Mouse (Mus musculus): ENCODE results near the gene Prap1.

GRCm38 (mm10) chr7:140063092-140063491, 30.1 kb upstream of the Prap1 start:
- TF ChIP-seq CTCF (IDR thresholded peaks at IDR 0.05; ENCODE audit: control insufficient read depth, insufficient read depth, insufficient read length): peak; percentile 64
- TF ChIP-seq USF1 (IDR thresholded peaks at IDR 0.05; ENCODE audit: low read depth): no peak

Measured in C2C12 (cell line).